Mouse (Mus musculus): ENCODE data around the gene Pcif1. TPM values are rescaled to one million over a fixed set of nuclear protein-coding genes. Genes with fewer than 3 reads are reported as not detected.
A peak's percentile ranks its signal among the peaks of the same experiment; 100 is the strongest.
"Not testable (repeated sequence)": the region's sequence is repeated elsewhere in the genome, so short reads cannot be mapped to it uniquely, and the experiment has no call there.

The Pcif1 gene
- total RNA-seq, 2 experiments from 2014 or later = 21.0 to 25.8 TPM

- DNase-seq = no peak
Measured at GRCm38 (mm10) chr2:164866741-164867551, 12.2 kb upstream of the Pcif1 start.

- no peak for DNase-seq
Measured at GRCm38 (mm10) chr2:164867566-164867965, 11.5 kb upstream of the Pcif1 start.

DNA sequence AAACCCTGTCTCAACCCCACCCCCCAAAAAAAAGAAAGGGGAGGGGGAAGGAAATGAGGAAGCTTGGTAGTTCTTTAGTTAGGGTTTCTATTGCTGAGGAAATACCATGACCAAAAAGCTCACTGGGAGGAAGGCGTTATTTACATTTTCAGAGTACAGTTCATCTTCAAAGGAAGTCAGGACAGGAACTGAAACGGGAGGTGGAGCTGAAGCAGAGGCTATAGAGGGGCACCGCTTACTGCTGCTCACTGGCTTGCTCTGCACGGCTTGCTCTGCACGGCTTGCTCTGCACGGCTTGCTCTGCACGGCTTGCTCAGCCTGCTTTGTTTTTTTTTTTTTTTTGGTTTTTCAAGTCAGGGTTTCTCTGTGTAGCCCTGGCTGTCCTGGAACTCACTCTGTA is 10.6 kb upstream of the Pcif1 start:
- no peak for DNase-seq

DNA sequence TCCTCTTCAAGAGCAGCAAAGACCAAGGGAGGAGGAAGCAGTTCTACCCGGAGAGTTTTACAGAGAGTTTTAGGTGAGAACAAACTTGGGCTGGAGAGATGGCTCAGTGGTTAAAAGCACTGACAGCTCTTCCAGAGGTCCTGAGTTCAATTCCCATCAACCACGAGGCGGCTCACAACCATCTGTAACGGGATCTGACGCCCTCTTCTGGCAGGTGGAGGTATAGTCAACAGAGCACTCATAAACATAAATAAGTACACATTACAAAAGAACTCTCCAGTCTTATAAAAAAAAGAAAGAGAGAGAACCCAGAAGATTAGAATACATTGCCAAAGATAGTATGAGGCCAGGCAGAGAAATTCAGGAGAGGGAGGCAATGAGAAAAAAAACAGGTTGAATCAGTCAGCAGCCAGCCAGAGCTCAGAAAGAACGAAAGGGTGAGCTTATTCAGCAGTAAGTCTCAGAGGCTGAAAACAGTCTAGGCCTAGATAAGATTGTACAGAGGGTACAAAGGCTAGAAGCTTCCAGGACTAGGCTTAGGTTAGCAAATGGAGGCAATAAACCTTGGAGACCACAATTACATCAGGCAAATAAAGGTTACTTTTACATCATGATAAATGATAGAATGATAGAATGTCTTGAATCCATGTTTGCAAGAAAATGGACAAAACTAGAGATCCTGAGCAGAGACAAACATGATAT is 7.4 kb upstream of the Pcif1 start:
- no peak for DNase-seq

GRCm38 (mm10) chr2:164873621-164874020 is 5.5 kb upstream of the Pcif1 start:
- DNase-seq = no peak

GRCm38 (mm10) chr2:164874239-164874769 is 4.8 kb upstream of the Pcif1 start:
- no peak for DNase-seq

DNA sequence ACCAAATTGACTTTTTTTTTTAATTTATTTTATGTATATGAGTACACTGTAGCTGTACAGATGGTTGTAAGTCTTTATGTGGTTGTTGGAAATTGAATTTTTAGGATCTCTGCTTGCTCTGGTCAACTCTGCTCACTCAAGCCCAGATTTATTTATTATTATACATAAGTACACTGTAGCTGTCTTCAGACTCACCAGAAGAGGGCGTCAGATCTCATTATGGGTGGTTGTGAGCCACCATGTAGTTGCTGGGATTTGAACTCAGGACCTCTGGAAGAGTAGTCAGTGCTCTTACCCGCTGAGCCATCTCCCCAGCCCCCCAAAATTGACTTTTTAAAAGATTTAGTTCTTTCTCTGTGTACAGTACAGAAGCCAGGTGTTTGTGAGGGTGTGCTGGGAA is 3.5 kb upstream of the Pcif1 start:
- DNase-seq = not testable (repeated sequence)

DNA sequence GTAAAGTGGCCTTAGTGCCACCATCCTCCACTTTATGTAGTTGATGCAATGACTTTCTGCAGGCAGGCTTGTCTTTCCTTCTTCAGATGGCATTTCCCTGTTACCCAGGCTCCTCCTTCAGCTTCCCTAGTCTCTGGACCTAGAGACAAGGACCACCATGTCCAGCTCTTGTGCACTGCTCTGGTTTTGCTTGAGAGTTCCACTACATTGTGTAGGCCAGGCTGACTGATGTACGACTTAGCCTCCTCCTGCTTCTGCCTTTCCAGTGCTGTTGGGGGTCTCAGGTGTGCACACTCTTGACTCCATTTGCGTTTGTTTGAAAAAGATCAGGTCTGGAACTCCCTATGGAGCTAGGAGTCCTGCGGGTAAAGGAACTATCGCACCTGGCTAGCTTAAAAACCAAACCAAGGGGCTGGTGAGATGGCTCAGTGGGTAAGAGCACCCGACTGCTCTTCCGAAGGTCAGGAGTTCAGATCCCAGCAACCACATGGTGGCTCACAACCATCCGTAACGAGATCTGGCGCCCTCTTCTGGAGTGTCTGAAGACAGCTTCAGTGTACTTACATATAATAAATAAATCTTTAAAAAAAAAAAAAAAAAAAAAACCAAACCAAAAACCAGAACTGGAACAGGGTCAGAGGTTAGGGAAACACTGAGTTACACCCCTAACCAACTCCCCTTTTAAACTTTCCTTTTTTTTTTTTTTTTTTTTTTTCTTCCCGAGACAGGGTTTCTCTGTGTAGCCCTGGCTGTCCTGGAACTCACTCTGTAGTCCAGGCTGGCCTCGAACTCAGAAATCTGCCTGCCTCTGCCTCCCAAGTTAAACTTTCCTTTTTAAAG is 1.5 kb upstream of the Pcif1 start:
- not testable (repeated sequence) for DNase-seq

- peak; percentile 76 for DNase-seq
Measured at GRCm38 (mm10) chr2:164878509-164879227, 436 bp upstream of the Pcif1 start.

- peak; percentile 95 for DNase-seq
Measured at GRCm38 (mm10) chr2:164879568-164880277, 619 bp downstream of the Pcif1 start.

DNA sequence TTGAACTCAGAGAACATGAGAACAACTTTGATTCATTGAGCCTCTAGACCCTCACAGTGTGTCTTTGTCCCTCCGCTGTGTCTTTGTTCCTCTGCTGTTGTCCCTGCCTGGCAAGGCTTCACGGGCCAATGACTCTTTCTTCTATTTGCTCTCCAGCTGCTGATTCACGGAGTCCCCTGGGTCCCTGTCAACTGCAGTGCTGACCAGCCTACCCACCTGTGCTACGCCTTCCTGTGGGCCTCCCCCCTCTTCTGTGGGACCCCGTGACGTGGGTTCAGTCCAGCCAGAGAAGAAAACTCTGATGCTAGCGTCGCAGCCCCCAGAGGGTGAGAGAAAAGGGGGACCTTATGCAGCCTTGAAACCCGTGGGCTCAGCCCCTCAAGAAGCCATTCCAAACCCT is 3.5 kb downstream of the Pcif1 start:
- DNase-seq = no peak

DNA sequence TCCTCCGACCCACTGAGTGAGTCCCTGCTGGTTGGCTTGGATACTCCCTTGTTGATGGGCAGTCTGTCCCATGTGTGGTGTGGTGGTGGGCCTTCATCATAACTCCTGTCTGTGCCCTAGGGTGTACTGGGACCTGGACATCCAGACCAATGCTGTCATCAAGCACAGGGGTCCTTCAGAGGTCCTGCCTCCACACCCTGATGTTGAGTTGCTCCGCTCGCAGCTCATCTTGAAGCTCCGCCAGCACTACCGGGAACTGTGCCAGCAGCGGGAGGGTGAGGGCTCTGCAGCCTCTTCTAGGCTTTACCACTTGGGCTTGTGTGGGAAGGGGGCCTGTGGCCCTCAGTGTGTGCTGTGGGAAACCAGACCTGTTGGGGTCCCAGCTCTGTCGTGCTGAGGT is 6.7 kb downstream of the Pcif1 start:
- DNase-seq = no peak

- DNase-seq = no peak
Measured at GRCm38 (mm10) chr2:164886617-164887016, 7.5 kb downstream of the Pcif1 start.

DNA sequence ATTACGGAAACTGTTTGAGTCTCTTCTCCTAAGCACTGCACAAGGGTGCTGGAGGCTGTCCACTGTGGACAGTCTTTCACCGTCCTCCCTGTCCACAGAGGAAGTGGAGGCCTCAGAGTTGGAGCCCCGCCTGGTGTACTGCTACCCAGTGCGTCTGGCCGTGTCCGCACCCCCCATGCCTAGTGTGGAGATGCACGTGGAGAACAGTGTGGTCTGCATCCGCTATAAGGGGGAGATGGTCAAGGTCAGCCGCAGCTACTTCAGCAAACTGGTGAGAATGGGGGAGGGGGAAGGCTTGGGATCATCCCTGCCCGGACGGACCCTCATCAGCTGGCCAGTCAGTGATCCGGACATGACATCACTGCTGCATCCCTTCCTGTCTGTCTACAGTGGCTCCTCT is 9.9 kb downstream of the Pcif1 start:
- DNase-seq = no peak

DNA sequence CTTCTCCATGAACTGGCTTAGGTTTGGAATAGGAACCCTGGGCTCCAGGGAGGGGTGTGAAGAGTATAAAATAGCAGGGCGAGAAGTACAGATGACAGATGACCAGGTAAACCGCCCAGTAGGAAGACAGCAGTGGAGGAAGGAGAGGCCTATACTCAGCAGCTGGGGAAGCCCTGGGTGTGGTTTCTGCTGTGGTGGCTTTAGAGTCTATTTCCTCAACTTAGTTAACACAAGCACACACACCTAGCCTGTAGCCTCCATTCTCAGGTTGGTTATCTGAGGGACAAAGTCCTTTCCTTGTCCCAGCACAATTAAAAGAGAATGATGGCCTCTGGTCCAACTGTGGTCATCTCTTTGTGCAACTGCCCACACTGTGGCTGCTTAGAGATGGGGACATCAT is 10.9 kb downstream of the Pcif1 start:
- no peak for DNase-seq

GRCm38 (mm10) chr2:164890411-164891049 is 11.4 kb downstream of the Pcif1 start:
- DNase-seq = no peak

DNA sequence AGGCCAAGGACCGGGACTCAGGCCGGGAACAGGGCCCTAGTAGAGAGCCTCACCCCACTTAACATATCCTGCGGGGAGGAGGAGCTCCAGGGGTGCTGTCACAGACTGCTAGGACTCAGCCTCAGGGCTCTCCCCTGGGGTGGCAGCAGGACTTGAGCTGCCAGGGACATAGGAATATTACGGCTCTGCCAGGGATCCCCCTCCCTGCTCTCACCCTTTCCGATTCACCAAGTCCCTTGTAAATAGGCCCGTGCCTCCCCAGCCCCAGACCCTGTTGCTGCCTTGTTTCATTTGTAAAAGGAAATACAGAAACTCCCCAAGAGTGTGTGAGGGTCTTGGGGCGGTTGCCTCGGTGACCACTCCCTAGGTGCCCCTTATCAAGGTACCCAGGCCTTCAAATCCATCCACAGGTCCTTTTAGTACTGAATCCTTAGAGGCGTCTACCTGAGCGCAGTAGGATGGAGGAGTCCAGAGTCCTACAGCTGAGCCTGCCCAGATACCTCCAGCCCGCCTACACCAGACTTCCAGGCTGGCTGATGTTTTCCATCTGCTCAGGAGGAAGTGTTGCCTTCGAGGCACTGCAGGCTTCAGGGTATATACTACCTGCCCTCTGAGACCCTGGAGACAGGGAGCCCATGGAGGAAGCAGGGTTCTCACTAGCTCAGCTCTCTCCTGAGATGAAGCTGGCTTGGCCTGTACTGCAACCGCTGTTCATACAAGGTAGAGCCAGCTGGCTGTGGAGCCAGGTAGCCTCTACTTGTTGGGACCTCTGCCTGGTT is 12.1 kb downstream of the Pcif1 start:
- no peak for DNase-seq

- peak; percentile 72 for DNase-seq
Measured at GRCm38 (mm10) chr2:164891908-164892695, 13.0 kb downstream of the Pcif1 start.

GRCm38 (mm10) chr2:164892696-164893216 is 13.7 kb downstream of the Pcif1 start:
- no peak for DNase-seq
